Mouse (Mus musculus) erythroblast, embryonic 14.5 days (primary cell): ENCODE data around the gene Spns1.

Experiments used
- GATA1 ChIP-seq: IDR thresholded peaks from 2 replicates; pipeline ENCODE4 v1.6.1; 2012; ENCODE audit warnings: low read length, inconsistent platforms, mixed read lengths
- TAL1 ChIP-seq: IDR thresholded peaks from 3 replicates; pipeline ENCODE4 v1.6.1; 2012; ENCODE audit warnings: low read length, inconsistent platforms, mixed read lengths

DNA sequence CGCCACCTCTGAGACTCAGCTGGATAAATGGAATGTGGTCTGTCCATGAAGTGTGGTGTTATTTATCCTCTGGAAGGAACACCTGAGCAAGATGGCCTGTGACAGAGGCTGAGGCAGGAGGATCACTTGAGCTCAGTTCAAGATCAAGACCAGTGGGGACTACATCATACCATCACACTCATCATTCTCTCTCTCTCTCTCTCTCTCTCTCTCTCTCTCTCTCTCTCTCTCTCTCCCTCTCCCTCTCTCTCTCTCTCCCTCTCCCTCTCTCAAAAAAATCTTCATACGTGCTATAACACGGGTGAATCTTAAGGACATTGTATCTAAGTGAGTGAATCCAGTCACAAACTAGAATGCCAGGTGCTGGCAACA, 23.3 kb downstream of the Spns1 start:
- TF ChIP-seq GATA1 (no peak), TAL1 (no peak)
